Mouse (Mus musculus) bone marrow, adult 2 months (tissue): ENCODE measurements around the gene Ide.

Experiments used
- CTCF ChIP-seq: fragments of 200-500 bp; IDR thresholded peaks from 2 replicates; pipeline ENCODE4 v1.5.1; 2011; ENCODE audit warnings: low read length, control low read depth; ENCODE audit not compliant: control insufficient read depth, insufficient read depth
- POLR2A ChIP-seq: fragments of 200-500 bp; IDR thresholded peaks from 2 replicates; pipeline ENCODE4 v1.6.1; 2011; ENCODE audit warnings: low read depth, mild to moderate bottlenecking, control low read depth, low read length, borderline replicate concordance; ENCODE audit not compliant: control insufficient read depth

DNA sequence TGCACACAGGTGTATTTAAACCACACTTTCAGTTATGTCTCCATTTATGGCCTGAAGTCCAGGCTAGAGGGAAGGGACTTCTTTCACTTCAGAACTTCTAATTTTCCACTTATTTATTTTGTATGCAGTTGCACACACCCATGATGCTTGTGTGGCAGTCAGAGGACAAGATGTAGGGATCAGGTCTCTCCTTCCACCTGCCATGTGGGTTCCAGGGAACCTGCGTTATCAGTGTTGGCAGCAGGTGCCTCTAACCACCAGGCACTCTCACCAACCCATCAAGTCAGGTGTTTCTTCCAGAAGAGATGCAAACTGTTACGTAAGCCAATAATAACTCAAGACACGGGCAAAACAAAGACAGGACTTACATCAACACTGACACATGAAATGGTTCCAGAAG is 35.9 kb downstream of the Ide start:
- TF ChIP-seq CTCF (no peak), POLR2A (no peak)
